Mouse (Mus musculus) telencephalon, adult 2 months (tissue): ENCODE results near the gene Rhobtb3.
"Not testable (repeated sequence)": the region's sequence is repeated elsewhere in the genome, so short reads cannot be mapped to it uniquely, and the experiment has no call there.

Source experiments
- DNase-seq: peaks from one replicate; pipeline ENCODE4 v3.0.0-alpha.2; 2011; ENCODE audit warnings: low read depth, low spot score

Gene Rhobtb3

GRCm38 (mm10) chr13:75845519-75846166 is 98.1 kb downstream of the Rhobtb3 start:
- DNase-seq, result no peak

GRCm38 (mm10) chr13:75844833-75845518 is 98.7 kb downstream of the Rhobtb3 start:
- DNase-seq, result no peak

GRCm38 (mm10) chr13:75843993-75844683 is 99.6 kb downstream of the Rhobtb3 start:
- no peak for DNase-seq

- no peak for DNase-seq
These were observed 100.4 kb downstream of the Rhobtb3 start for GRCm38 (mm10) chr13:75843331-75843730.

- no peak for DNase-seq
These were observed 101.8 kb downstream of the Rhobtb3 start for GRCm38 (mm10) chr13:75841950-75842349.

GRCm38 (mm10) chr13:75840752-75841285 is 102.9 kb downstream of the Rhobtb3 start:
- DNase-seq, result no peak

GRCm38 (mm10) chr13:75839719-75840481 is 103.8 kb downstream of the Rhobtb3 start, which contains the start of gene Glrx:
Gene Glrx (plus strand): TSS chr13:75839868.
- peak; percentile 89 for DNase-seq

GRCm38 (mm10) chr13:75838506-75838905 is 105.2 kb downstream of the Rhobtb3 start:
- DNase-seq, result no peak

- DNase-seq, result no peak
These were observed 108.3 kb downstream of the Rhobtb3 start for GRCm38 (mm10) chr13:75835461-75835860.

GRCm38 (mm10) chr13:75833499-75833898 is 110.2 kb downstream of the Rhobtb3 start:
- no peak for DNase-seq

GRCm38 (mm10) chr13:75832697-75833096 is 111.0 kb downstream of the Rhobtb3 start:
- no peak for DNase-seq

- no peak for DNase-seq
These were observed 112.0 kb downstream of the Rhobtb3 start for GRCm38 (mm10) chr13:75831710-75832109.

- DNase-seq, result no peak
These were observed 113.0 kb downstream of the Rhobtb3 start for GRCm38 (mm10) chr13:75830708-75831107.

- no peak for DNase-seq
These were observed 118.3 kb downstream of the Rhobtb3 start for GRCm38 (mm10) chr13:75825388-75825787.

- DNase-seq, result no peak
These were observed 119.0 kb downstream of the Rhobtb3 start for GRCm38 (mm10) chr13:75824611-75825319.

GRCm38 (mm10) chr13:75823201-75823600 is 120.5 kb downstream of the Rhobtb3 start:
- no peak for DNase-seq

GRCm38 (mm10) chr13:75822366-75822765 is 121.4 kb downstream of the Rhobtb3 start:
- DNase-seq, result not testable (repeated sequence)

- peak; percentile 10 for DNase-seq
These were observed 123.8 kb downstream of the Rhobtb3 start for GRCm38 (mm10) chr13:75819898-75820297.
